Mouse (Mus musculus): ENCODE results near the gene Sh3bgrl2.

- no peak for TF ChIP-seq CTCF (IDR thresholded peaks at IDR 0.05; ENCODE audit: low read depth, low read length)
- TF ChIP-seq POLR2A (IDR thresholded peaks at IDR 0.05; ENCODE audit: insufficient read depth, low read length): no peak
Observed at GRCm38 (mm10) chr9:83569898-83570297, 21.8 kb downstream of the Sh3bgrl2 start.

All from ES-Bruce4 (cell line).